Mouse (Mus musculus) embryonic stem cell, embryonic (primary cell): ENCODE data around the gene Scamp3.

ENCODE experiments used
- CTCF ChIA-PET, 4 experiments: fragments of 300-600 bp in 2 of 4; fragments of 350-600 bp in 2 of 4; sonication (Branson Sonifier 250); formaldehyde crosslinking; loops; one replicate each; lab custom pipeline; 2022; ENCODE audit warnings: inconsistent platforms in 2 of 4; lab: Charles Lee
- POLR2A ChIA-PET, 4 experiments: fragments of 300-600 bp in 2 of 4; fragments of 350-600 bp in 2 of 4; sonication (Branson Sonifier 250); formaldehyde crosslinking; loops; one replicate each; lab custom pipeline; 2022; ENCODE audit warnings: antibody characterized with exemption in 4 of 4, inconsistent platforms in 1 of 4; lab: Charles Lee

Scamp3 gene

DNA sequence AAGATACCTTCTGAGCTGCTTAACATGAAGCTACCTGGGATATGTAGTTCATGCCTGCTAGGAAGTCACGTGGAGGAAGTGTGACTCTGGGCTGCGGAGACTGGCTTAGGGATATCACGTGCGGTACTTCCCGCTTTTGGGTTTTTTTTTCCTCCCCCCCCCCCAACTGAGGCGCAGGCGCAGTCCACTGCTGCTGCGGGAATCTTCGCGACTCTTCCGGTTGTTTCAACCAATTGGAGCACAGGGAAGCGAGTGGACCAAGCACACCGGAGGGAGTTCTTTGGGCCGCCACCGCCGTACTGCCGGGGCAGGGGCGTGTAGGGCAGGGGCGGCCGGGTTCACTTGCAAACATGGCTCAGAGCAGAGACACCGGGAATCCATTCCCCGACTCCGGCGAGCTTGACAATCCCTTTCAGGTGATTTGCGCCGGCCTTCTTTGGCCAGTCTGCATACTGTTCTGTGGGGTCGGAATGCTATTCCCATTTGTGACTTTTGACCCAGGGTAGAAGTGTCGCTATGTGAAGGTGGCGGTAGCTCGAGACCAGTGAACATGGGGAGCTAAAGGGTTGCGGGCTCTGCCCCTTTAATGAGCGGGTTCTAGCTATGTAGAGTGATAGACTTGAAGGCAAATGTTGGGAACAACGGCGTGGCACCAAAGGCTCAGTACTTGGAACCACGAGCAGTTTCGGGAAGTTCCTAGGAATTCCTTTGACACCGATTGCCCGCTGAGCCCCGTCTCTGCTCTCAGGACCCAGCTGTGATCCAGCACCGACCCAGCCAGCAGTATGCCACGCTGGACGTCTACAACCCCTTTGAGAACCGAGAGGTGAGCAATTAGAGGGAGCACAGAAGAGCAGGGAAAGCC is at the start of gene Scamp3:
Gene Scamp3, plus strand, starts transcription at position 232 of the 865 bp plus-strand sequence.
- CTCF ChIA-PET: interaction anchor here (0.5 to 1.7 kb wide), 17 partner anchors 11 to 556 kb away, joined by 3 to 9 read pairs (median 3); partner anchors contain the start of genes Hcn3 (in 2 of the 4), Krtcap2 (in 1 of the 4) and Trim46 (in 1 of the 4)
- POLR2A ChIA-PET: interaction anchor here (0.5 to 5.1 kb wide), 70 partner anchors 8 to 1143 kb away, joined by 3 to 61 read pairs (median 4); partner anchors contain the start of genes Clk2 (in 4 of the 4), Hcn3 (in 3 of the 4), Efna1 (in 2 of the 4) and Gba (in 2 of the 4)

DNA sequence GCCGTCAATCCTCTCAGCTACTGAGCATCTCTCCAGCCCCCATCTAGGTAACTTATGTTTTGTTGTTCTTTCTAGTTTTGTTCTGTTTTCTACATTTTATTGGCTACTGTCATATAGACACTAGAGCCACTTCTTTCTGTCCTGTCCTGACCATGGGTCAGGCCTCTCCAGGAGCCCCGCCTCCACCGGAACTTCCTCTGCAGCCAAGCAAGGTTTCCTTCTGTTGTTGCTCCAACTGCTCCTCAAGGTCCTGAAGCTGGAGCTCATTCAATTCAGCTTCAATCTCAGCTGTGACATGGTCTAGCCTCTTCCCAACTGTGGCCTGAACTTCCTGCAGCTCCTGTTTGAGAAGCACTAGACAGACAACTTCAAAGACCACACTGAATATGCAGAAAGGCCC is 47.4 kb upstream of the Scamp3 start:
- POLR2A ChIA-PET: interaction anchor here in 3 of 4 experiments (0.6 to 1.4 kb wide), 7 partner anchors 11 to 40 kb away, joined by 3 to 8 read pairs (median 3); no protein-coding TSS in a partner anchor
- CTCF ChIA-PET: interaction anchor here in 2 of 4 experiments (0.7 to 0.9 kb wide), 2 partner anchors 14 to 94 kb away, joined by 4 read pairs; no protein-coding TSS in a partner anchor

DNA sequence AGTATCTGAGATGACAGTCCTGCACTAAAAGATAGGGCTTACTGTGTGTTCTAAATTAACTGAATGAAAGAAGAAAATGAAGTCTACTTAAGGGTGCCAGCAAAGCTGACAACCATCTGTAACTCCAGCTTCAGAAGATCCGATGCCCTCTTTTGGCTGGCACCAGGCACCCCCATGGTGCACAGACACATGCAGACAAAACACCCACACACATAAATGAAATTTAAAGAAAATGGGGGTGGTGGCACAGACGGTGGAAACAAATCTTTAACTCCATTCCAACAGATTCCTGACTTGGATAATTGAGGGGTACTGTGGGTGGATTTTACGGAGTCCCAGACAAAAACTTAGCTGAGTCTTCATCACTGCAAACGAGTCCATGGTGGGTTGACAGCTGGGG is 45.5 kb upstream of the Scamp3 start:
- POLR2A ChIA-PET: interaction anchor here in 2 of 4 experiments (0.6 to 1.2 kb wide), 4 partner anchors 11 to 42 kb away, joined by 3 to 4 read pairs (median 3); no protein-coding TSS in a partner anchor
- CTCF ChIA-PET: interaction anchor here (0.5 to 1.6 kb wide), 11 partner anchors 9 to 62 kb away, joined by 3 to 7 read pairs (median 3); partner anchors contain the start of genes Hcn3 (in 2 of the 4) and Fdps (in 1 of the 4)

DNA sequence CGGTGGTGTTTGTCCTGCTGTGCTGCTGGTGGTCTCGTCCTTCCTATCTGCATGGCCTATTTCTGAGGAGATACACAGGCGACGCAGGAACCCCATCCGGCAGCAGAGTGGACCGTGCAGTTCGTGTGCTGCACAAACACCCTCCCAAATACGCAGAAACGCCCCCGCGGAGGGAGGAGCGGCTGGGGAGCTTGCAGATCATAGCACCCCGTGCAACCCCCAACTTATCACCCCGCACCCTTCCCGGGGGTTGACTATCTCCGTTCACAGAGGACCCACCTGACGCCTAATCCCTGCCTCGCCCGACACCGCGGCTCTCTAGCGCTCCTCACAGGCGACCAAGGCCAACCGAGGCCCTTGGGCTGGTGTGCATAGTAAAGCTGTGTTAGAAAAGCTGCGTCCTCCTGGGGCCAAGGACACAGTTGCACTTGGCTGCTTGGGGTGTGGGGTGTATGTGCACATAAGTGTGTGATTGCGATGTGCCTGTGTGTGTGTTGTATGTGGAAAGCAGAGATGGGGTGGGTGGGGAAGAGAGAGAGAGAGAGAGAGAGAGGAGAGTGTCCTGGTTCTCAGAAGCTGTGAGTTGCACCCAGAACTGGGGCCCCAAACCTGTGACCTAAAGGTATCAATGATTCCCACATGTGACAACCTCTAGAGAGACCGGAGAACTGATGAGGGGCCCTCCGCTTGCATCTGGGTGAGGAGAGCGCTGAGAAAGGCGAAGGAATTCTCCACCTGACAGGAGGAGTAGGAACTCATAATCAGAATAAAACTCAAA is 44.8 kb upstream of the Scamp3 start:
- ChIA-PET CTCF (interaction anchor here in 3 of 4 experiments (0.5 to 1.6 kb wide), 9 partner anchors 8 to 61 kb away, joined by 3 to 7 read pairs (median 3); partner anchors contain the start of gene Hcn3 (in 2 of the 3)), POLR2A (interaction anchor here in 3 of 4 experiments (0.6 to 1.2 kb wide), 5 partner anchors 10 to 233 kb away, joined by 3 to 4 read pairs (median 3); no protein-coding TSS in a partner anchor)

DNA sequence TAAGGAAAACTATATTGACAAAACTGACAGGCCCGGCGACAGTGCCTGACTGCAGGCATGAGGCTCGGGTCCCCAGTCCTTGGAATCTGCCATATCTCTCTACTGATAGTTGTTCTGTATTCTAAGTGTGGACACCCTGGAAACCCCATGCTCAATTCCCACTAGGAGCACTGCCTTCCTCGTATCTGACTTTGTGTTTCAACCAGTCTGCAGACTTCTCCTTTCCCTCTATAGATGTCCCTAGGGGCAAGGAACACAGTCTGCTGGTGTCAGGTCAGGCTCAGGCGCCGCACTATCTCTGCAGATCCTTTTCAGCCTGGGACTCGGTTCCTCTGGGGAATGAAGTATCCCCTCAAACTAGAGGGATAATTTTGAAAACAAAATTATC is 44.2 kb upstream of the Scamp3 start:
- ChIA-PET CTCF (interaction anchor here in 2 of 4 experiments (0.5 to 1.6 kb wide), 8 partner anchors 11 to 60 kb away, joined by 3 to 7 read pairs (median 3); partner anchors contain the start of gene Hcn3 (in 2 of the 2)), POLR2A (interaction anchor here in 1 of 4 experiments (1.0 to 1.2 kb wide), 2 partner anchors 11 to 44 kb away, joined by 3 to 4 read pairs; no protein-coding TSS in a partner anchor)

GRCm38 (mm10) chr3:89133752-89134151 is 43.5 kb upstream of the Scamp3 start:
- ChIA-PET CTCF (interaction anchor here in 1 of 4 experiments (0.5 to 1.6 kb wide), 2 partner anchors 17 to 26 kb away, joined by 6 to 7 read pairs; partner anchors contain the start of gene Hcn3), POLR2A (interaction anchor here in 1 of 4 experiments (1.3 kb wide), 1 partner anchor 10 kb away, joined by 4 read pairs; no protein-coding TSS in a partner anchor)

DNA sequence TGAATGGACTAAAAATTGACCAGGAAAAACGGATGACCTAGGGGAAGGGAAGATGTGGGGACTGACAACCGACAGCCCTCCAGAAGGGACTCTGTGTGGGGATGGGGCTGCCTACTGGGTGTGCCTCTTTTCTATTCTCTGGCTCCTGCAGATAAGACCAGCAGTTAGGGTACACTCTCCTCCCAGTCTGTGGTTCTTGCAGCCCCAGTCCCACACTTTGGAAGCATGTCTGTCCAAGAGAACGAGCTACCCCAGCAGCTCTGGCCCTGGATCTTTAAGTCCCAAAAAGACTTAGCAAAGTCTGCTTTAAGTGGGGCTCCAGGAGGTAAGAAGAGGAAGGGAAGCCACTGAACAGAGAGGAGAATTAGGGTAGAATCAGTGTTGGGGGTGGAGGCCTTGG is 41.3 kb upstream of the Scamp3 start, which contains the start of gene Pklr:
Gene Pklr, plus strand, starts transcription at position 185 of the 400 bp plus-strand sequence.
- CTCF ChIA-PET: interaction anchor here (0.6 to 2.5 kb wide), 28 partner anchors 10 to 242 kb away, joined by 3 to 18 read pairs (median 6); partner anchors contain the start of genes Hcn3 (in 2 of the 4), Clk2 (in 1 of the 4), Efna1 (in 1 of the 4) and Fam189b (in 1 of the 4)
- POLR2A ChIA-PET: interaction anchor here (0.5 to 4.0 kb wide), 18 partner anchors 9 to 459 kb away, joined by 3 to 19 read pairs (median 4); partner anchors contain the start of genes Scamp3 (in 2 of the 4), Clk2 (in 1 of the 4), Fam189b (in 1 of the 4) and Hcn3 (in 1 of the 4)

- CTCF ChIA-PET: interaction anchor here (0.6 to 2.5 kb wide), 41 partner anchors 8 to 607 kb away, joined by 3 to 18 read pairs (median 5); partner anchors contain the start of genes Hcn3 (in 2 of the 4), Clk2 (in 1 of the 4), Efna1 (in 1 of the 4) and Fam189b (in 1 of the 4)
- POLR2A ChIA-PET: interaction anchor here (0.5 to 4.0 kb wide), 24 partner anchors 9 to 458 kb away, joined by 3 to 19 read pairs (median 4); partner anchors contain the start of genes Scamp3 (in 2 of the 4), Clk2 (in 1 of the 4), Fam189b (in 1 of the 4) and Fdps (in 1 of the 4)
Observed at GRCm38 (mm10) chr3:89136365-89136764, 40.9 kb upstream of the Scamp3 start.

GRCm38 (mm10) chr3:89144821-89145220 is 32.5 kb upstream of the Scamp3 start:
- POLR2A ChIA-PET: interaction anchor here in 3 of 4 experiments (0.6 to 2.3 kb wide), 6 partner anchors 8 to 102 kb away, joined by 3 to 6 read pairs (median 4); partner anchors contain the start of gene Pklr (in 1 of the 3)
- CTCF ChIA-PET: interaction anchor here in 2 of 4 experiments (1.3 to 2.3 kb wide), 3 partner anchors 13 to 99 kb away, joined by 4 to 10 read pairs (median 4); partner anchors contain the start of gene Hcn3 (in 1 of the 2)

- CTCF ChIA-PET: interaction anchor here in 2 of 4 experiments (1.8 to 2.3 kb wide), 3 partner anchors 9 to 14 kb away, joined by 5 to 10 read pairs (median 8); partner anchors contain the start of genes Hcn3 (in 2 of the 2) and Pklr (in 1 of the 2)
- POLR2A ChIA-PET: interaction anchor here in 3 of 4 experiments (0.6 to 3.3 kb wide), 5 partner anchors 8 to 101 kb away, joined by 3 to 19 read pairs (median 4); partner anchors contain the start of genes Pklr (in 2 of the 3) and Clk2 (in 1 of the 3)
Observed at GRCm38 (mm10) chr3:89145566-89145965, 31.7 kb upstream of the Scamp3 start.

DNA sequence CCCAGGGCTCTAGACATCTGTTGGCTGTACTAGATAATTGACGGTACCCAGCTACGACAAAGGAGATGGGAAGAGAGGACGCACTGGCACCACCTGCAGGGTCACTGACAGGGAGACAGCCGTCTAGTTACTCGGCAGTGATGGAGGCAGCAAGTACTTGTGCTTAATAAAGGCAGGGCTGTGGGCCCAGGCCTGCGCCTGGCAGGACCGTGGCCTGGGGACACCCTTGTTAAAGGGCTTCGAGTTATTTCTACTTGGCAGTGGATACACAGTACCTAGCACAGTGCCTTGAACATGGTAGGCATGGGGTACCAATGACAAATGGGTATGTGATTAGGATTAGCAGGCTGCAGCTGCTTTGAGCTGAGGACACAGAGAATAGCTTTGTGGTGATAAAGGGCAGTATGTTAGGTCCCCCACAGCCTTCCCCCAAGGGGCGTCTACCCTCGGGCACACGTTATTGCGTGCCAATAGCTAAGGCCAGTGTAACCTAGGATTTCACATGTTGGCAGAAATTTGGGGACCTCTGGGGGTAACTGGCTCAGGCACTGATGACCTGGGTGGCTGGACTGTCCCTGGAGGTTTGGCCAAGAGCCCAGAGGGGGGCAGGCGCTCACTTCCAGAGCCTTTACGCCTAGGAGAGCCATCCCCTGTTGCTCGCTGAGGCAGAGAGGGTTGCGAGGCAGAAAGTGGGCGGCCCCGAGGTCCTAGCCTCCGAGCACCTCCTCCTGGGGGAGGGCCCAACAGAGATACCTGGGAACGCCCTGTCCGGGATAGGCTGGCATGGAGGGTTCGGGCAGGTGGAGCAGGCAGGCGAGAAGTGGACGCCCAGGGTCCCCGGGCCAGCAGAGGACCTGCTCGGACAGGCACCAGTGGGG is 29.9 kb upstream of the Scamp3 start:
- POLR2A ChIA-PET: interaction anchor here in 2 of 4 experiments (0.6 to 3.3 kb wide), 12 partner anchors 10 to 896 kb away, joined by 3 to 19 read pairs (median 4); partner anchors contain the start of genes Hcn3 (in 1 of the 2), Pklr (in 1 of the 2), Rusc1 (in 1 of the 2) and Scamp3 (in 1 of the 2)
- CTCF ChIA-PET: interaction anchor here (0.5 to 2.1 kb wide), 9 partner anchors 10 to 130 kb away, joined by 3 to 8 read pairs (median 4); partner anchors contain the start of genes Hcn3 (in 2 of the 4) and Pklr (in 2 of the 4)

GRCm38 (mm10) chr3:89147979-89148311 is 29.3 kb upstream of the Scamp3 start:
- CTCF ChIA-PET: interaction anchor here in 3 of 4 experiments (0.5 to 1.6 kb wide), 6 partner anchors 12 to 130 kb away, joined by 3 to 8 read pairs (median 4); partner anchors contain the start of genes Hcn3 (in 1 of the 3) and Pklr (in 1 of the 3)
- POLR2A ChIA-PET: interaction anchor here in 3 of 4 experiments (0.5 to 3.3 kb wide), 9 partner anchors 11 to 387 kb away, joined by 3 to 19 read pairs (median 4); partner anchors contain the start of genes Hcn3 (in 1 of the 3), Pklr (in 1 of the 3) and Rusc1 (in 1 of the 3)

GRCm38 (mm10) chr3:89148567-89148966 is 28.7 kb upstream of the Scamp3 start:
- POLR2A ChIA-PET: interaction anchor here in 3 of 4 experiments (0.5 to 3.3 kb wide), 9 partner anchors 10 to 198 kb away, joined by 3 to 19 read pairs (median 5); partner anchors contain the start of genes Clk2 (in 2 of the 3), Ash1l (in 1 of the 3) and Pklr (in 1 of the 3)
- CTCF ChIA-PET: interaction anchor here in 3 of 4 experiments (1.3 to 2.2 kb wide), 4 partner anchors 11 to 33 kb away, joined by 4 to 8 read pairs (median 6); partner anchors contain the start of genes Hcn3 (in 1 of the 3) and Pklr (in 1 of the 3)

DNA sequence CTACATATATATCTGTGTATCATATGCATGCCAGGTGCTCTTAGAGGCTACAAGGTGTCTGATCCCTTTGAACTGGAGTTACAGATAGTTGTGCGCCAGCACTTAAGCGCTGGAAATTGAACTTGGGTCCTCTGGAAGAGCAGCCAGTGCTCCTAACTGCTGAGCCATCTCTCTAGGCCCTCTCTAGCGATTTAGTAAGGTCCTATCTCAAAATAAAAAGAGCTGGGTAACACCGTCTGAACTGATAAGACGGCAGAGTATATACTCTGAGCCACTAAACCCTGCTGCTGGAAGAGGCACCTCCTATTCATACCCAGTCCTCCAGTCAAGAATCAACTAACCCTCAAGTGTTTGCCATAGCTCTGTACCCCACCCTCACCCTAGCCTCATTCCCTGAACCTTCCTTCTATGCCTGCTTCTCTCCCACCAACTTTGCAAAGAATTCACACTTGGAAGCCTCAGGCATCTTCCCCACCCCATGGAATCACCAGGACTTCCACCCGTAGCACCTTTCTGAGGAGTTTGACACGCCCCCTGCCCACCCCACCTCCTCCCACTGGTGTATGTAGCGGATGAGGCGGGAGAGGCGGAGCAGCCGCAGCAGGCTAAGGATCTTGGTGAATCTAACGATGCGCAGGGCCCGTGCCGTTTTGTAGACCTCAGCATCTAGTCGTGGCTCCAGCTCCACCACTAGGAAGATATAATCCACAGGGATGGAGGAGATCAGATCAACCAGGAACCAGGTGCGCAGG is 25.0 kb upstream of the Scamp3 start:
- CTCF ChIA-PET: interaction anchor here in 2 of 4 experiments (0.6 to 2.2 kb wide), 3 partner anchors 16 to 687 kb away, joined by 7 to 8 read pairs (median 8); no protein-coding TSS in a partner anchor

More for the DNA sequence above, 25.0 kb upstream of the Scamp3 start:
- POLR2A ChIA-PET: interaction anchor here in 1 of 4 experiments (0.7 to 1.0 kb wide), 2 partner anchors 25 to 37 kb away, joined by 3 to 4 read pairs; partner anchors contain the start of gene Scamp3
